In the genomic region with DNA sequence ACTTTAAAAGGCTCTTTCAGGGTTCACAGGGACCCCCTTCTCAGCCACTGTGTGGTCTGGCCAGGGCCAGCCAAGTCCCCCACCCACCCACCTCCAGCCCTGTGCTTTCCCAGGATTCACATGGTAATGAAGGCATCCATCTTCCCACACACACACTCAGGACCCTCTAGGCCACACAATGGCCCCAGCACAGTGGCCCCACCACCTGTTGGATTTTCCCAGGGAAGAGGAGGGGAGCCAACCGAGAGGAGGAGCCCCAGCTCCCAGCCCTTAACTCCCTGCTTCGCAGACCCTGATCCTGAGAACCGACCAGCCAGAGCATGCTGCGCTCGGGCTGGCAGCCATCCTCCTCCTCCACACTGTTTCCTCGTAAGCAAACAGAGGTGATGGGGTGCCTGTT, we compare ENCODE assay signal across 11 mouse cellular contexts. TPM values are rescaled to one million over a fixed set of nuclear protein-coding genes. Genes with fewer than 3 reads are reported as not detected.
DNase-seq lines count a peak whose midpoint lies in the region; ATAC-seq and TF ChIP-seq lines count a peak whose summit lies in the region.
"Had no signal": no experiment of that assay in that cellular context is flagged by ENCODE, and none has a peak within 500 bp of the region (broad histone marks: within the 10 kb centered on the region; RNA-seq: fewer than 3 reads in every experiment).

No protein-coding gene starts in this region.

- H3K4me1 ChIP-seq in kidney, embryonic 14.5 days (ENCODE audit: control insufficient read depth, insufficient read depth, low read length) = peaks cover 8% of the 10 kb centered on the region; the same call in 1 of the 2 replicates
- H3K4me1 ChIP-seq in embryonic facial prominence, embryonic 11.5 days (ENCODE audit: control insufficient read depth, insufficient read depth, low read length) = no peaks in the 10 kb centered on the region
- H3K4me1 ChIP-seq in hindbrain, embryonic 15.5 days (replicated peaks) = peaks cover 6% of the 10 kb centered on the region; the same call in 1 of the 2 replicates
- H3K4me1 ChIP-seq in midbrain, postnatal 0 days (ENCODE audit: insufficient read depth, low read length) = no peaks in the 10 kb centered on the region
- H3K4me1 ChIP-seq in heart, embryonic 11.5 days (ENCODE audit: control insufficient read depth, insufficient read depth, low read length) = no peaks in the 10 kb centered on the region; the same call in 1 of the 2 replicates

- H3K4me2 ChIP-seq in kidney, embryonic 14.5 days (replicated peaks; ENCODE audit: low read depth, low read length) = no peak overlapping the region
- no peak overlapping the region for H3K4me2 ChIP-seq in embryonic facial prominence, embryonic 11.5 days (ENCODE audit: low read depth, low read length)
- no peak overlapping the region for H3K4me2 ChIP-seq in hindbrain, embryonic 15.5 days
- no peak overlapping the region for H3K4me2 ChIP-seq in midbrain, postnatal 0 days (ENCODE audit: low read depth, low read length, poor library complexity, severe bottlenecking)
- H3K4me2 ChIP-seq in heart, embryonic 11.5 days = no peak overlapping the region

- no peak overlapping the region; the same call in 1 of the 2 replicates for H3K27ac ChIP-seq in kidney, embryonic 14.5 days (ENCODE audit: low read depth, low read length)
- no peak overlapping the region for H3K27ac ChIP-seq in embryonic facial prominence, embryonic 11.5 days (replicated peaks; ENCODE audit: low read depth, low read length)
- peak overlapping the region; percentile 65; the same call in 1 of the 2 replicates for H3K27ac ChIP-seq in hindbrain, embryonic 15.5 days (replicated peaks)
- H3K27ac ChIP-seq in midbrain, postnatal 0 days (ENCODE audit: low read depth, low read length) = no peak overlapping the region
- no peak overlapping the region for H3K27ac ChIP-seq in heart, embryonic 11.5 days (ENCODE audit: low read depth, low read length)
- H3K27ac ChIP-seq: gastrocnemius, adult 2 months had no signal

- H3K4me3 ChIP-seq in kidney, embryonic 14.5 days (ENCODE audit: low read length) = no peak overlapping the region
- no peak overlapping the region for H3K4me3 ChIP-seq in embryonic facial prominence, embryonic 11.5 days (ENCODE audit: low read depth, low read length)
- no peak overlapping the region for H3K4me3 ChIP-seq in hindbrain, embryonic 15.5 days
- no peak overlapping the region for H3K4me3 ChIP-seq in midbrain, postnatal 0 days (ENCODE audit: low read depth, low read length)
- no peak overlapping the region for H3K4me3 ChIP-seq in heart, embryonic 11.5 days (ENCODE audit: low read depth, low read length)
- H3K4me3 ChIP-seq: gastrocnemius, adult 2 months had no signal

- no peak for DNase-seq in kidney, postnatal 4 days
- DNase-seq in embryonic facial prominence, embryonic 11.5 days (ENCODE audit: low spot score) = no peak
- peak; percentile 47 for DNase-seq in midbrain, postnatal 0 days (ENCODE audit: low spot score)
- no peak for DNase-seq in layer of hippocampus, postnatal 25 days (ENCODE audit: extremely low spot score in 1 of 2, low spot score in 1 of 2)
- DNase-seq in frontal cortex, postnatal 36 days (ENCODE audit: low spot score in 2 of 2) = no peak
- DNase-seq: gastrocnemius, adult 2 months; right cerebral cortex, postnatal 14 days; thymus, adult 18-20 months had no signal

- no peak overlapping the region for H3K9ac ChIP-seq in kidney, embryonic 14.5 days (ENCODE audit: low read depth, low read length)
- no peak overlapping the region for H3K9ac ChIP-seq in embryonic facial prominence, embryonic 11.5 days (replicated peaks; ENCODE audit: low read length)
- H3K9ac ChIP-seq in hindbrain, embryonic 15.5 days = no peak overlapping the region
- H3K9ac ChIP-seq in midbrain, postnatal 0 days (replicated peaks; ENCODE audit: low read length, poor library complexity, severe bottlenecking) = no peak overlapping the region
- H3K9ac ChIP-seq in heart, embryonic 11.5 days (ENCODE audit: low read depth, low read length) = no peak overlapping the region

- TF ChIP-seq CTCF in midbrain, postnatal 0 days (IDR thresholded peaks at IDR 0.05) = no peak

- peak; percentile 73 for ATAC-seq in kidney, embryonic 14.5 days (ENCODE audit: low FRiP score, low TSS enrichment)
- ATAC-seq in embryonic facial prominence, embryonic 11.5 days (replicated peaks; ENCODE audit: insufficient number of reproducible peaks, low FRiP score, low TSS enrichment, low read depth) = peak; percentile 74
- peak; percentile 86 for ATAC-seq in hindbrain, embryonic 15.5 days (ENCODE audit: low FRiP score, low read depth)
- no peak for ATAC-seq in midbrain, postnatal 0 days (ENCODE audit: low FRiP score)
- ATAC-seq in heart, embryonic 11.5 days (replicated peaks; ENCODE audit: insufficient number of reproducible peaks, low FRiP score, low TSS enrichment) = no peak

- no peaks in the 10 kb centered on the region for H3K27me3 ChIP-seq in kidney, embryonic 14.5 days (ENCODE audit: control insufficient read depth, insufficient read depth, low read length)
- H3K27me3 ChIP-seq in embryonic facial prominence, embryonic 11.5 days (ENCODE audit: control insufficient read depth, insufficient read depth, low read length) = no peaks in the 10 kb centered on the region
- no peaks in the 10 kb centered on the region for H3K27me3 ChIP-seq in hindbrain, embryonic 15.5 days
- H3K27me3 ChIP-seq in midbrain, postnatal 0 days (ENCODE audit: insufficient read depth, low read length) = no peaks in the 10 kb centered on the region
- no peaks in the 10 kb centered on the region for H3K27me3 ChIP-seq in heart, embryonic 11.5 days (ENCODE audit: control insufficient read depth, insufficient read depth, low read length)

- H3K9me3 ChIP-seq in kidney, embryonic 14.5 days (ENCODE audit: control insufficient read depth, low read length) = no peaks in the 10 kb centered on the region
- H3K9me3 ChIP-seq in embryonic facial prominence, embryonic 11.5 days (replicated peaks; ENCODE audit: control insufficient read depth, low read length) = no peaks in the 10 kb centered on the region
- no peaks in the 10 kb centered on the region for H3K9me3 ChIP-seq in hindbrain, embryonic 15.5 days
- H3K9me3 ChIP-seq in midbrain, postnatal 0 days (ENCODE audit: low read length) = no peaks in the 10 kb centered on the region
- H3K9me3 ChIP-seq in heart, embryonic 11.5 days (replicated peaks; ENCODE audit: control insufficient read depth, low read length) = no peaks in the 10 kb centered on the region

- no peaks in the 10 kb centered on the region for H3K36me3 ChIP-seq in kidney, embryonic 14.5 days (ENCODE audit: control insufficient read depth, insufficient read depth, low read length)
- H3K36me3 ChIP-seq in embryonic facial prominence, embryonic 11.5 days (replicated peaks; ENCODE audit: control insufficient read depth, insufficient read depth, low read depth, low read length) = no peaks in the 10 kb centered on the region
- H3K36me3 ChIP-seq in hindbrain, embryonic 15.5 days = no peaks in the 10 kb centered on the region
- H3K36me3 ChIP-seq in midbrain, postnatal 0 days (ENCODE audit: insufficient read depth, low read length) = no peaks in the 10 kb centered on the region
- H3K36me3 ChIP-seq in heart, embryonic 11.5 days (ENCODE audit: control insufficient read depth, insufficient read depth, low read length) = no peaks in the 10 kb centered on the region

- 22% methylated on average over 6 of the region's 6 CpGs for WGBS in kidney, embryonic 14.5 days
- WGBS in embryonic facial prominence, embryonic 11.5 days = 34% methylated on average over 6 of the region's 6 CpGs
- 13% methylated on average over 6 of the region's 6 CpGs for WGBS in hindbrain, embryonic 15.5 days
- 20% methylated on average over 6 of the region's 6 CpGs for WGBS in midbrain, postnatal 0 days
- WGBS in heart, embryonic 11.5 days (ENCODE audit: insufficient replicate concordance) = 44% methylated on average over 6 of the region's 6 CpGs

RNA-seq across cellular contexts. Expression of gene Id1, which starts 18.0 kb away (rescaled TPM):
- 129 and 178 TPM in 2 replicates for polyA plus RNA-seq in kidney, embryonic 14.5 days (2014; fragmentation: Nextera tagmentation; extraction: Ambion mirVana)
- polyA plus RNA-seq in embryonic facial prominence, embryonic 11.5 days (2014; fragmentation: Nextera tagmentation; extraction: Ambion mirVana) = 166 and 179 TPM in 2 replicates
- polyA plus RNA-seq in hindbrain, embryonic 15.5 days (2015; fragmentation: Nextera tagmentation; extraction: Ambion mirVana) = 55.3 and 57.5 TPM in 2 replicates
- 69.6 and 71.7 TPM in 2 replicates for total RNA-seq in midbrain, postnatal 0 days (2014; rRNA removed)
- polyA plus RNA-seq in midbrain, postnatal 0 days (2015; fragmentation: Nextera tagmentation; extraction: Ambion mirVana) = 52.6 and 58.3 TPM in 2 replicates
- total RNA-seq in layer of hippocampus, postnatal 25 days (2021) = 10 to 100 TPM; 19.6 to 22.4 TPM
- polyA plus RNA-seq in heart, embryonic 11.5 days (2014; fragmentation: Nextera tagmentation; extraction: Ambion mirVana) = 95.3 and 98.1 TPM in 2 replicates

RNA-seq across cellular contexts. Expression of gene Mcts2, which starts 31.2 kb away (rescaled TPM):
- 35.4 and 40.8 TPM in 2 replicates for polyA plus RNA-seq in kidney, embryonic 14.5 days (2014; fragmentation: Nextera tagmentation; extraction: Ambion mirVana)
- 40.6 and 45.1 TPM in 2 replicates for polyA plus RNA-seq in embryonic facial prominence, embryonic 11.5 days (2014; fragmentation: Nextera tagmentation; extraction: Ambion mirVana)
- 32.6 and 37.3 TPM in 2 replicates for polyA plus RNA-seq in hindbrain, embryonic 15.5 days (2015; fragmentation: Nextera tagmentation; extraction: Ambion mirVana)
- 14.5 and 21.8 TPM in 2 replicates for total RNA-seq in midbrain, postnatal 0 days (2014; rRNA removed)
- polyA plus RNA-seq in midbrain, postnatal 0 days (2015; fragmentation: Nextera tagmentation; extraction: Ambion mirVana) = 28.0 and 28.1 TPM in 2 replicates
- 10 to 100 TPM; 21.2 to 22.8 TPM for total RNA-seq in layer of hippocampus, postnatal 25 days (2021)
- 22.2 and 29.2 TPM in 2 replicates for polyA plus RNA-seq in heart, embryonic 11.5 days (2014; fragmentation: Nextera tagmentation; extraction: Ambion mirVana)

RNA-seq across cellular contexts. Expression of gene Cox4i2, which starts 35.9 kb away (rescaled TPM):
- polyA plus RNA-seq in kidney, embryonic 14.5 days (2014; fragmentation: Nextera tagmentation; extraction: Ambion mirVana) = 12.1 and 18.8 TPM in 2 replicates
- 9.8 and 11.1 TPM in 2 replicates for polyA plus RNA-seq in embryonic facial prominence, embryonic 11.5 days (2014; fragmentation: Nextera tagmentation; extraction: Ambion mirVana)
- polyA plus RNA-seq in hindbrain, embryonic 15.5 days (2015; fragmentation: Nextera tagmentation; extraction: Ambion mirVana) = 6.3 TPM in 2 replicates
- total RNA-seq in midbrain, postnatal 0 days (2014; rRNA removed) = 2.0 and 6.8 TPM in 2 replicates
- polyA plus RNA-seq in midbrain, postnatal 0 days (2015; fragmentation: Nextera tagmentation; extraction: Ambion mirVana) = 3.3 and 4.5 TPM in 2 replicates
- 1 to 10 TPM; 2.0 to 2.7 TPM for total RNA-seq in layer of hippocampus, postnatal 25 days (2021)
- polyA plus RNA-seq in heart, embryonic 11.5 days (2014; fragmentation: Nextera tagmentation; extraction: Ambion mirVana) = 22.4 and 22.5 TPM in 2 replicates

RNA-seq across cellular contexts. Expression of gene H13, which starts 48.8 kb away (rescaled TPM):
- polyA plus RNA-seq in kidney, embryonic 14.5 days (2014; fragmentation: Nextera tagmentation; extraction: Ambion mirVana) = 127 and 147 TPM in 2 replicates
- 115 and 118 TPM in 2 replicates for polyA plus RNA-seq in embryonic facial prominence, embryonic 11.5 days (2014; fragmentation: Nextera tagmentation; extraction: Ambion mirVana)
- polyA plus RNA-seq in hindbrain, embryonic 15.5 days (2015; fragmentation: Nextera tagmentation; extraction: Ambion mirVana) = 166 and 177 TPM in 2 replicates
- 166 and 173 TPM in 2 replicates for total RNA-seq in midbrain, postnatal 0 days (2014; rRNA removed)
- 175 and 182 TPM in 2 replicates for polyA plus RNA-seq in midbrain, postnatal 0 days (2015; fragmentation: Nextera tagmentation; extraction: Ambion mirVana)
- total RNA-seq in layer of hippocampus, postnatal 25 days (2021) = 10 to 100 TPM; 78.4 to 81.8 TPM
- polyA plus RNA-seq in heart, embryonic 11.5 days (2014; fragmentation: Nextera tagmentation; extraction: Ambion mirVana) = 92.3 and 92.8 TPM in 2 replicates

Comparison
In these comparisons a context has a peak if more than half of its experiments do, and no peak if none do; other contexts are left out.
1. ATAC-seq: peak in kidney, embryonic 14.5 days (single experiment), embryonic facial prominence, embryonic 11.5 days (single experiment) and hindbrain, embryonic 15.5 days (single experiment); none in midbrain, postnatal 0 days (single experiment) and heart, embryonic 11.5 days (single experiment).